Mouse (Mus musculus): Measurements from ENCODE around the gene Gm49333. TPM values are rescaled to one million over a fixed set of nuclear protein-coding genes. Genes with fewer than 3 reads are reported as not detected.
"Not testable (repeated sequence)": the region's sequence is repeated elsewhere in the genome, so short reads cannot be mapped to it uniquely, and the experiment has no call there.

Gm49333 gene
- total RNA-seq, 2 experiments from 2014 or later: not detected

- peak; percentile 53 to 70 for DNase-seq (ENCODE audit: low spot score in 2 of 2)
Measured at GRCm38 (mm10) chr16:20621991-20622685, 10.7 kb downstream of the Gm49333 start.

GRCm38 (mm10) chr16:20623211-20623610 lies 11.8 kb downstream of the Gm49333 start:
- DNase-seq (ENCODE audit: low spot score in 2 of 2): no peak

- DNase-seq (ENCODE audit: low spot score in 2 of 2): peak; percentile 44 to 55
Measured at GRCm38 (mm10) chr16:20628871-20629391, 17.5 kb downstream of the Gm49333 start.

- peak in 1 of 2 experiments; percentile 22 for DNase-seq (ENCODE audit: low spot score in 2 of 2)
Measured at GRCm38 (mm10) chr16:20629731-20630634, 18.6 kb downstream of the Gm49333 start, which contains the start of gene Ece2. Ece2 (plus strand) TSS chr16:20629828.

- no peak for DNase-seq (ENCODE audit: low spot score in 2 of 2)
Measured at GRCm38 (mm10) chr16:20637410-20637809, 26.0 kb downstream of the Gm49333 start.

- DNase-seq (ENCODE audit: low spot score in 2 of 2): peak; percentile 15 to 27
Measured at GRCm38 (mm10) chr16:20638367-20638766, 27.0 kb downstream of the Gm49333 start.

GRCm38 (mm10) chr16:20642161-20642560 lies 30.8 kb downstream of the Gm49333 start:
- peak; percentile 81 for DNase-seq (ENCODE audit: low spot score in 2 of 2)

GRCm38 (mm10) chr16:20643911-20644310 lies 32.5 kb downstream of the Gm49333 start:
- no peak for DNase-seq (ENCODE audit: low spot score in 2 of 2)

- DNase-seq (ENCODE audit: low spot score in 2 of 2): peak; percentile 98 to 99
Measured at GRCm38 (mm10) chr16:20651076-20651946, 39.9 kb downstream of the Gm49333 start, which contains the start of gene Psmd2. Psmd2 (plus strand) TSS chr16:20651652.

- no peak for DNase-seq (ENCODE audit: low spot score in 2 of 2)
Measured at GRCm38 (mm10) chr16:20651947-20652310, 40.5 kb downstream of the Gm49333 start.

GRCm38 (mm10) chr16:20653315-20653714 lies 41.9 kb downstream of the Gm49333 start:
- no peak for DNase-seq (ENCODE audit: low spot score in 2 of 2)

- DNase-seq (ENCODE audit: low spot score in 2 of 2): no peak
Measured at GRCm38 (mm10) chr16:20657661-20658060, 46.3 kb downstream of the Gm49333 start.

- not testable (repeated sequence) for DNase-seq (ENCODE audit: low spot score in 2 of 2)
Measured at GRCm38 (mm10) chr16:20668013-20668412, 56.6 kb downstream of the Gm49333 start, which contains the start of gene Eif4g1. Eif4g1 (plus strand) TSS chr16:20668313.

- DNase-seq (ENCODE audit: low spot score in 2 of 2): no peak
Measured at GRCm38 (mm10) chr16:20670291-20670690, 58.9 kb downstream of the Gm49333 start.

- no peak for DNase-seq (ENCODE audit: low spot score in 2 of 2)
Measured at GRCm38 (mm10) chr16:20671886-20672285, 60.5 kb downstream of the Gm49333 start.

- DNase-seq (ENCODE audit: low spot score in 2 of 2): peak; percentile 95 to 98
Measured at GRCm38 (mm10) chr16:20672500-20672902, 61.1 kb downstream of the Gm49333 start.

- peak in 1 of 2 experiments; percentile 34 for DNase-seq (ENCODE audit: low spot score in 2 of 2)
Measured at GRCm38 (mm10) chr16:20672965-20673705, 61.7 kb downstream of the Gm49333 start.

GRCm38 (mm10) chr16:20673706-20674303 lies 62.4 kb downstream of the Gm49333 start:
- DNase-seq (ENCODE audit: low spot score in 2 of 2): no peak

GRCm38 (mm10) chr16:20675213-20675612 lies 63.8 kb downstream of the Gm49333 start:
- DNase-seq (ENCODE audit: low spot score in 2 of 2): no peak
